Mouse (Mus musculus) retina, embryonic 14.5 days (tissue): Measurements from ENCODE around the gene Mtnr1a.
"Not testable (repeated sequence)": the region's sequence is repeated elsewhere in the genome, so short reads cannot be mapped to it uniquely, and the experiment has no call there.

Source experiments
- DNase-seq: peaks from one replicate; pipeline ENCODE4 v3.0.0-alpha.2; 2015; ENCODE audit warnings: low spot score

Gene Mtnr1a

DNA sequence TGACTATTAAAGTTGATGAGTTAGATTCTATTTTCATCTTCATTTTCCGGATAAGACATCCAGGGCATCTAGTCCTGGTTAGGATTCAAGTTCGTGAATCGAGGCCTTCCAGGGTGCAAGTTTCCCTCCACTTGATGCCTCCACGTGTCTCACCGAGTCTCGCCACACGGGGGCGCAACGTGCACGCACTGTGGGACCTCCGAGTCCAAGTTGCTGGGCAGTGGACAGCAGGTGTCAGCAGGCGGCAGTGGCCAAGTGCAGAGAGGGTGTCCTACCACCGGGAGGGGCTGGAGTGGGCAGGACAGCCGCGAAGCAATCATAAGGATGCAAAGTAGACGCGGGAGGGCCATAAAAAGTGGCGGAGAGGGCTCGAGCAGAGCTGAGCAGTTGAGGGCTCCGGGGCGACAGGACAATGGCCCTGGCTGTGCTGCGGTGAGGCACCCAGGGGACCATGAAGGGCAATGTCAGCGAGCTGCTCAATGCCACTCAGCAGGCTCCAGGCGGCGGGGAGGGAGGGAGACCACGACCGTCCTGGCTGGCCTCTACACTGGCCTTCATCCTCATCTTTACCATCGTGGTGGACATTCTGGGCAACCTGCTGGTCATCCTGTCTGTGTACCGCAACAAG is at the start of gene Mtnr1a:
Gene Mtnr1a (plus strand): TSS at position 379 of the 628 bp plus-strand sequence.
- DNase-seq = peak; percentile 95

- no peak for DNase-seq
Measured at GRCm38 (mm10) chr8:45019241-45019640, 49.7 kb upstream of the Mtnr1a start.

GRCm38 (mm10) chr8:45021171-45021570 is 47.8 kb upstream of the Mtnr1a start:
- DNase-seq = no peak

GRCm38 (mm10) chr8:45021911-45022665 is 46.8 kb upstream of the Mtnr1a start:
- DNase-seq = no peak

GRCm38 (mm10) chr8:45028081-45028497 is 40.8 kb upstream of the Mtnr1a start:
- no peak for DNase-seq

DNA sequence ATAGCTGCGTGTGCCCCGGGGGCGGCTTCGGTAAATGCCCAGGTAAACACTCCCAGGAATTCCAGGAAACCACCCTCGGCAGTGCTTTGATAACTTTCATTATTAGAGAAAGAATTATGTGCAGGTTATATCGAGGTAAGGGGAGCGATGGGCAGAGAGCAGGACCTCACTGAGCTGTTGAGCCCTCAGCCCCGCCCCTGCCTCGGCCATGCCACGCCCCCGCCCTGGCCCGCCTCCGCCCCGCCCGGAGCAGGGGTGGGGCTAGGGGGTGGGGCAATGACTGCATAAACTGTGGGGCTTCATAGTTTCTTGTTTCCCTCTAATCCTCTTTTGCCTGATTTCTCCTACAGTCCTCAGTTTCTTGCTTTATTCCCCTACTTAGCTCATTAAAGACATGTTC is 30.6 kb upstream of the Mtnr1a start:
- DNase-seq = no peak

- DNase-seq = no peak
Measured at GRCm38 (mm10) chr8:45044160-45044559, 24.8 kb upstream of the Mtnr1a start.

DNA sequence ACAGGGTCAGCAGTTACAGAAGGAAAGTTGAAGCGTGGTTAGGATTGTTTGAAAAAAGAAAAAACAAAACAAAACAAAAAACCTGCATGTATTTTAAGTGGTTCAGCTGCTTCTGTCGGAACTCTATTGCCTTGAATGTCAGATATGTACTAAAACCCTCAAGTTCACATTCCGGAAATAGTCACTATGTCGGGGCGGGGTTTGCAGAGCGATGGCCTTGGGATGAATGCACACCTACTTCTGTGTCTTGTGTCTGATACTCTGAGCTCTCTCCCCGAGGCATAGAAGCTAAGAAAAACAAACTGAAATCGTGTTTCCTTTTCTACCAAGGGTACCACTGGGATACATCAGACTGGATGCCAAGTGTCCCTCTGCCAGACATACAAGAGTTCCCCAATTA is 18.5 kb upstream of the Mtnr1a start:
- no peak for DNase-seq

- DNase-seq = no peak
Measured at GRCm38 (mm10) chr8:45051236-45051635, 17.7 kb upstream of the Mtnr1a start.

GRCm38 (mm10) chr8:45052205-45052604 is 16.7 kb upstream of the Mtnr1a start:
- peak; percentile 81 for DNase-seq

- no peak for DNase-seq
Measured at GRCm38 (mm10) chr8:45052618-45053017, 16.3 kb upstream of the Mtnr1a start.

- no peak for DNase-seq
Measured at GRCm38 (mm10) chr8:45055500-45055899, 13.4 kb upstream of the Mtnr1a start.

GRCm38 (mm10) chr8:45056810-45057209 is 12.1 kb upstream of the Mtnr1a start:
- DNase-seq = peak; percentile 60

DNA sequence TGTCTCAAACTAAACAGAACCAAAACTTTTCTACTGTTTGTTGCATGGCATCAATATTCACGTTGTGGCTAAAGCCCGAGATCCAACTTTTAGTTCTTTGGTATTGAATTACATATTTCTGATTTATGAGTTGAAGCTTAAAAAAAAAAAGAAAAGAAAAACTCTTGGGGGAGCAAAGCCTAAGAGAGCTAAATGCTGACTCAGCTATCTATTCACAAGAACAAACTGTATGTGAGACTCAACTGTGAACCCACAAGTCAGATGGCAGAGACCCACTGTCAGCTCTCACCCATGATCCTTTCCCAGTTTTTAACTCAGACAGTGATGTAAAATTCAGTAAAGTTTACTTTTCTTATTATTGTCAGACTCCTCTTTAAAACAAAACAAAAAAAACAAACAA is 8.9 kb upstream of the Mtnr1a start:
- DNase-seq = no peak

DNA sequence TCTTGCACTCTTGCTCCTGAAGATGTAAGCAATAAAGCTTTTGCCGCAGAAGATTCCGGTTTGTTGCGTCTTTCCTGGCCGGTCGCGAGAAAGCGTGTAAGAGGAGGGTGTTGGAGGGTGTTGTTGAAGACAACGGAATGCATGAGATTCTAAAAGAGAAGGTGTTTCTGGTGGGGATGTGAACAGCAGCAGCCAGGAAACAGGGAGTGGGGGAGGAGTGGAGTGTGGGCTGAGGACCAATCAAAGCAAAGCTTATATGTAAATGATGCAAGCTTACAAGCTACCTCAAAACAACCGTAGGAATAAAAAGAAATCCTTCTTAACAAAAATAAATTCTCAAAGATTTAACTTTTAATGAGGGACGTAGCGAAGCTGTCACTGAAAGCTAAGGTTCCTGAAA is 6.6 kb upstream of the Mtnr1a start:
- DNase-seq = no peak

- DNase-seq = no peak
Measured at GRCm38 (mm10) chr8:45062982-45063924, 5.7 kb upstream of the Mtnr1a start.

DNA sequence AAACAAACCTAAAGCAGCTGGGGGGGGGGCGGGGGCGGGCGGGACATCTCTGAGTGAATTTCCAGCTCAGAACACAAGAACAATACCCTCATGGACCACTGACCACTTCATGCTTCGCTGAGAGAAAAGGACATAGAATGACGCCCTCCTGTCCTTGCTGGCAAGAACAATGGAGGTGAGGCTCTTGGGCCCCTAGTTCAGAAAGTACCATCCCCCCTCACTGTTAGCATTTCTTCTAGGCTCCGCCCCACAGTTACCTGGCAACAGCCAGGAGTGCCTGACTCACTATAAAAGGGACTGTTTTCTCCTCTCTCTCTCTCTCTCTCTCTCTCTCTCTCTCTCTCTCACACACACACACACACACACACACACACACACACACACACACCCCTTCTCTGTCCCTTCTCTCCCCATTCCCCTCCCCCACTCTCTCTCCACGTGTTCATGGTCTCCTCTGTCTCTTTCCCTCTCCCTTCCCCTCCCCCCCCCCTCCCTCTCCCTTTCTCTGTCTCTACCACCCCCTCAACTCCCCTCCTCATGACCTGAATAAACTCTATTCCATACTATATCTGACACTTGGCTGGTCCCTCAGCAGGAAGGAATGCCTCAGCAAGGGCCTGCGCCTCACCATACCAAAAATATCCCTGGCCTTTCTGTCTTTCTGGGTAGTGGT is 4.6 kb upstream of the Mtnr1a start:
- peak; percentile 78 for DNase-seq

DNA sequence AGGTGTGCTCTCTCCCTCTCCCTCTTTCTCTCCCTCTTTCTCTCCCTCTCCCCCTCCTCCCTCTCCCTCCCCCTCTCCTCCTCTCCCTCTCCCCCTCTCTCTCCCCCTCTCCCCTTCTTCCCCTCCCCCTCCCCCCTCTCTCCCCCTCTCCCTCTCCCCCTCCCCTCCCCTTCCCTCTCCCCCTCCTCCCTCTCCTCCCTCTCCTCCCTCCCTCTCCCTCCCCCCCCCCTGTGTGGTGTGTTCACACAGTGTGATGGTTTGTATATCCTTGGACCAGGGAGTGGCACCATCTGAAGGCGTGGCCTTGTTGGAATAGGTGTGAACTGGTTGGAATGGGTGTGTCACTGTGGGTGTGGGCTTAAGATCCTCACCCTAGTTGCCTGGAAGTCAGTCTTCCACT is 3.5 kb upstream of the Mtnr1a start:
- DNase-seq = not testable (repeated sequence)

DNA sequence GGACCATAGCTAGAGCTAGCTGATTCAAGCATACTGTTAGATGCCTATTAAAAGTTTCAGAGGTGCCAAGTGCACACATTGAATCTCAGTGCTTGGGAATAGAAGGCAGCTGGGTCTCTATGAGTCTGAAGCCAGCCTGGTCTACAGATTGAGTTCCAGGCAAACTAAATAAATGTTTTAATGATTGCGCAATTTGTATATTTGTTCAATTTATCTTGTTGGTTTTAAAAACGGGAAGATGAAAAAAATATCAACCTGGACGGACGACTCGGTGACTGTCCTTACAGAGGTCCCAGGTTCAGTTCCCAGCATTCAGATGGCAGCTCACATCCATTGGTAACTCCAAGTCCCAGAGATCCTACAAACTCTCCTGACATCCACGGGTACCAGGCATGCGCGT is 2.0 kb downstream of the Mtnr1a start:
- no peak for DNase-seq

DNA sequence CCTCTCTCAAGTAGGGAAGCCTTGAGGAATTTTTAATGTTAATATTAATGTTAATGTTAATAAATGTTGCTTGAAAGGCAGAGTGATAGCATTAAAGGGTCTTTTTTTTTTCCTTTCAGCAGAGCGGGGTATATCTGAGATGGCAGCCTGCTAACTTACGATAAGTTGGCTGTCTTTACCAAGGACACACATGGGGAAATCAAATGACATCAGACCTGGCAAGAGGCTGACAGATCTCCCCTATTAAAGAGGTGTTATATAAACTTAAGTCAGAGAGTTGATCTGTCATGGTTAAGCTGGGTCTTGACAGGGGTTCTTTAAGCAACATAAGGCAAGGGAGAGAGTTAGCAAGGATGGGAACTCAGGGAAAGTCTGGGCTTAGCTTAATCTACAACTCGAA is 11.9 kb downstream of the Mtnr1a start:
- DNase-seq = no peak

GRCm38 (mm10) chr8:45093599-45093998 is 24.7 kb downstream of the Mtnr1a start:
- DNase-seq = no peak
